Mouse (Mus musculus): ENCODE measurements at regions not wholly inside any gene's neighbourhood (a gene's known extent, or its start where the extent isn't known, plus 50 kb on each side); places are given as distances from the start of the nearest gene placed in this dataset.

DNA sequence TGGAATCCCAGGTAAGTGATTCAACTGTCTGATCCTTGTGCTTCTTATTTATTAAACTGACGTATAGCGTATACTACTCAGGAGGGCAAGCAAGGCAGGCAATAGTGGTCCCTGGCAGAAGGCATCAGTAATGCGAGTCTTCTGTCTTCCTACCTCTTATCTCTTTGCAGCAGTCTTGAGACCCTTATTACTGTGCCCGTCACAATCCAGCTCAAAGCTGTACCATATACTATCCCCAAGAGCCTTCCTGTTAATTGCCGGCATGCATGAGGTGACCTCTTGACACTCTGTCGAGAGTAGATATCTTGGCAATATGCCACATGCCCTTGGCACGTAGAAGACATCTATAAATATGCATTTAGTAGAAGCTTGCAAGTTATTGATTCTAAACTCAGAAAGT, 126.0 kb upstream of the Hs6st1 start:
- Histone ChIP-seq H3K27ac (ENCODE audit: control insufficient read depth, low read depth, low read length) (no peak overlapping the region), H3K9ac (ENCODE audit: control insufficient read depth, low read depth, low read length, poor library complexity, severe bottlenecking) (no peak overlapping the region), H3K9me3 (replicated peaks; ENCODE audit: insufficient read depth, low read length) (no peaks in the 10 kb centered on the region), H3K4me3 (ENCODE audit: control insufficient read depth in 1 of 2, insufficient read depth in 1 of 2, low read depth in 2 of 2, low read length in 2 of 2) (no peak overlapping the region), H3K4me1 (ENCODE audit: control insufficient read depth in 1 of 2, insufficient read depth in 2 of 2, low read length in 2 of 2) (no peaks in the 10 kb centered on the region), H3K27me3 (ENCODE audit: control insufficient read depth in 1 of 2, insufficient read depth in 2 of 2, low read length in 2 of 2) (no peaks in the 10 kb centered on the region), H3K79me2 (ENCODE audit: control insufficient read depth, insufficient read depth, low read length, poor library complexity) (no peaks in the 10 kb centered on the region), H3K36me3 (ENCODE audit: control insufficient read depth in 1 of 2, insufficient read depth in 2 of 2, low read length in 2 of 2) (no peaks in the 10 kb centered on the region)
- DNase-seq (ENCODE audit: low read depth, low spot score) = no peak
- no peak for TF ChIP-seq ZNF384 (IDR thresholded peaks at IDR 0.05; ENCODE audit: low read depth, low read length)
- no peak for TF ChIP-seq POLR2AphosphoS5 (IDR thresholded peaks at IDR 0.05; ENCODE audit: borderline replicate concordance, low read depth, low read length)
- no peak for TF ChIP-seq MYC (IDR thresholded peaks at IDR 0.05; ENCODE audit: low read depth, low read length)
- TF ChIP-seq USF1 (IDR thresholded peaks at IDR 0.05; ENCODE audit: low read depth, low read length) = no peak
- no peak for TF ChIP-seq TAL1 (IDR thresholded peaks at IDR 0.05; ENCODE audit: low read length)
- no peak for TF ChIP-seq ZKSCAN1 (IDR thresholded peaks at IDR 0.05; ENCODE audit: low read depth, low read length)
- TF ChIP-seq RCOR1 (IDR thresholded peaks at IDR 0.05; ENCODE audit: low read depth, low read length) = no peak
- no peak for TF ChIP-seq CTCF (IDR thresholded peaks at IDR 0.05 in 2 of 3, conservative IDR thresholded peaks at IDR 0.05 in 1 of 3; ENCODE audit: control insufficient read depth in 1 of 3, insufficient read depth in 1 of 3, low read depth in 2 of 3, low read length in 3 of 3, poor library complexity in 1 of 3, severe bottlenecking in 1 of 3)
- no peak for TF ChIP-seq MAX (IDR thresholded peaks at IDR 0.05; ENCODE audit: low read length)
- no peak for TF ChIP-seq HCFC1 (IDR thresholded peaks at IDR 0.05; ENCODE audit: low read depth, low read length)
- TF ChIP-seq ETS1 (IDR thresholded peaks at IDR 0.05; ENCODE audit: low read depth, low read length) = no peak
- TF ChIP-seq ELF1 (IDR thresholded peaks at IDR 0.05; ENCODE audit: low read depth, low read length) = no peak

- no peaks in the 10 kb centered on the region for H3K79me2 ChIP-seq (ENCODE audit: control insufficient read depth, insufficient read depth, low read length, poor library complexity)
- H3K27ac ChIP-seq (ENCODE audit: control insufficient read depth, low read depth, low read length) = no peak overlapping the region
- TF ChIP-seq ZKSCAN1 (IDR thresholded peaks at IDR 0.05; ENCODE audit: low read depth, low read length) (no peak), MAZ (IDR thresholded peaks at IDR 0.05; ENCODE audit: low read depth, low read length) (no peak), USF2 (IDR thresholded peaks at IDR 0.05; ENCODE audit: borderline replicate concordance in 1 of 2, insufficient read depth in 1 of 2, low read depth in 1 of 2, low read length in 2 of 2) (no peak), ZMIZ1 (IDR thresholded peaks at IDR 0.05; ENCODE audit: low read depth, low read length) (no peak), NRF1 (IDR thresholded peaks at IDR 0.05; ENCODE audit: insufficient read depth, low read depth, low read length, poor library complexity, severe bottlenecking) (no peak), MXI1 (IDR thresholded peaks at IDR 0.05; ENCODE audit: low read depth, low read length) (no peak), CHD2 (IDR thresholded peaks at IDR 0.05; ENCODE audit: low read length) (no peak), GATA1 (IDR thresholded peaks at IDR 0.05; ENCODE audit: low read depth, low read length) (no peak), RAD21 (IDR thresholded peaks at IDR 0.05; ENCODE audit: low read depth, low read length) (no peak), CHD1 (IDR thresholded peaks at IDR 0.05; ENCODE audit: low read depth, low read length) (no peak), HCFC1 (IDR thresholded peaks at IDR 0.05; ENCODE audit: low read depth, low read length) (no peak), ELF1 (IDR thresholded peaks at IDR 0.05; ENCODE audit: low read depth, low read length) (no peak), ZC3H11A (IDR thresholded peaks at IDR 0.05; ENCODE audit: low read depth, low read length) (no peak), UBTF (IDR thresholded peaks at IDR 0.05; ENCODE audit: borderline replicate concordance, insufficient read depth, low read depth, low read length) (no peak), POLR2AphosphoS2 (IDR thresholded peaks at IDR 0.05; ENCODE audit: low read length) (no peak), MYB (IDR thresholded peaks at IDR 0.05; ENCODE audit: low read depth, low read length) (no peak), MYC (IDR thresholded peaks at IDR 0.05; ENCODE audit: low read depth, low read length) (no peak), TCF12 (IDR thresholded peaks at IDR 0.05; ENCODE audit: low read depth, low read length) (no peak)
- H3K9ac ChIP-seq (ENCODE audit: control insufficient read depth, low read depth, low read length, poor library complexity, severe bottlenecking) = no peak overlapping the region
- no peak overlapping the region for H3K4me3 ChIP-seq (ENCODE audit: control insufficient read depth in 1 of 2, insufficient read depth in 1 of 2, low read depth in 2 of 2, low read length in 2 of 2)
- H3K27me3 ChIP-seq (ENCODE audit: control insufficient read depth in 1 of 2, insufficient read depth in 2 of 2, low read length in 2 of 2) = no peaks in the 10 kb centered on the region
- no peak for DNase-seq (ENCODE audit: low read depth, low spot score)
- no peaks in the 10 kb centered on the region for H3K4me1 ChIP-seq (ENCODE audit: control insufficient read depth in 1 of 2, insufficient read depth in 2 of 2, low read length in 2 of 2)
- no peaks in the 10 kb centered on the region for H3K36me3 ChIP-seq (ENCODE audit: control insufficient read depth in 1 of 2, insufficient read depth in 2 of 2, low read length in 2 of 2)
- no peaks in the 10 kb centered on the region for H3K9me3 ChIP-seq (replicated peaks; ENCODE audit: insufficient read depth, low read length)
These were observed 124.4 kb upstream of the Hs6st1 start for GRCm38 (mm10) chr1:35943800-35944199.
